Mouse (Mus musculus) cerebellum, adult 11 months (tissue): ENCODE results near the gene Phlda3.

ENCODE experiments used
- DNase-seq: peaks from one replicate; pipeline ENCODE4 v3.0.0; 2022

Gene Phlda3

DNA sequence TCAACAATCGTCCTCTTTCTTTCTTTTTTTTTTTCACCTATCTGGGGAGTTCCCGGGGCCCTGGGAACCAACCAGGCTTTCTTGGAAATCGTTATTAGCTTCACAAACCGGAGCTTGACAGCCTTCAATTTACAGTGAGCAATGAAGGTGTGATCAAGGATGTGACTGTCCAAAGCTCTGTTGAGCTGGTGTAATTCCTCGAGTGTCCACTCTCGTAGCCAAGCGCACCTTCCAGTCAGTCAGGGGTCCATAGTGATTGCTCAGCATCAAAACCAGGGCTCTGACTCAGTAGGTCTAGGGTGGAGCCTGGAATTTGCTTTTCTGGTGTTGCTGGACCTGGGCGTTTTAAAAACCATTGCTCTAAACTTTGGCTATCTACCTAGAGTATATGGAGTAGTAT lies 5.7 kb upstream of the Phlda3 start:
- no peak for DNase-seq

DNA sequence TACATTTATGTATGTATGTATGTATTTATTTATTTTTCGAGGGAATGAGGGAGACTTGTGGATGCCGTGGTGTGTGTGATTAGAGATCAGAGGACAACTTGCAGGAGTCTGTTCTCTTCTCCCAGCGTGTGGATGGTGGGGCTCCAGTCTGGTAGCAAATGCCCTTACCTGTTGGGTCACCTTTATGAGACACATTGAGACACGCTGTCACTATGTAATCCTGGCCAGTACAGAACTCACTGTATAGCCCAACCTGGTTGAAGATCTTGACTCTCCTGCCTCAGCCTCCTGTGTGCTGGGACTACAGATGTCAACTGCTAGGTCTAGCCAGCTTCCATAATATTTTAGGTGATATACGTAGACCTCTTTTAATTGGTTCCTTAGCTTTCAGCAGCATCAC lies 4.2 kb upstream of the Phlda3 start:
- no peak for DNase-seq

DNA sequence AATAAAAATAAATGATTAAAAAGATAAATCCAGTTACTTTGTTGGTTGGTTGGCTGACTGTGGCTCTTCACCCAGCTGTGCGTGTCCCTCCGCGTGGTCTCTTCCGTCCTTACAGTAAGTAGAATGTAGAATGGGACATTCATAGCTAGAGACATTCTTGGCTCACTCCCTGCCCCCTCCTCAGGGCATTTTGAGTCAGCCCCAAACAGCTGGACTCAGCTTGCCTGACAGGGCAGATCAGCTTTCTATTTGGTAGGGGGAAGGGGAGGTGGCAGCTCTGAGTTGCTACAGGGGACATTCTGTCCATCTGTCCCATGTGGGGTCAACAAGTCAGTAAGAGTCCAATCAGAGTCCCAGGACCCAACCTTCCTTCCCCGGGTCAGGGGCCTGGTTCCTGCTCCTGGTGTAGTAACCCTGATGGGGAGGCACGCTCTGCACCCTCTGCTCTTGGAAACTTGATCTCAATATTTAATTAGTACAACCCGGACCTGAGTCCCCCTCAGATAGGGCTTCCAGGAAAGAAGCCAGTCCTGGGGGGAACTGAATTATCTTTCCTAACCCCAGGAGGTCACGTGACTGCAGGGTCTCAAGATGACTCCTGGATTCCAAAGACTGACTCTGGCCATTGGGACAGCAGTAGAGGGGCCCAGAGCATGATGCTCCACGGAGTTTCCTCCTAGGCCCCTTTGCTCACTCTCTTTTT lies 2.3 kb upstream of the Phlda3 start:
- DNase-seq, result no peak

DNA sequence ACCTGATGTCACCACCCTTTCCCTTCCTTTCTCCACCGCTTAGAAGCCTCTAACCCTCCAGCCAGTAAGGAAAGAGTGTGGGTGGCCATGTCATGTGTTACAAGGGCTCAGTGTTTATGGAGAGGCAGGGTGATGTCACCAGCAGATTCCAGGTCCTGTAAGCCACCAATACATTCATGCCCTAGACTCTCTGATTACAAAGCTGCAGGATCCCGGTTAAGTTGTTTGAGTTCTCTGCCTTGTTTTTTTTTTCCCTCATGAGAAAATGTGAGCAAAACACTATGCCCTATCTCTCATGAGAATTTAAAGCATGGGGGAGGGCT lies 1.8 kb upstream of the Phlda3 start:
- DNase-seq, result no peak

DNA sequence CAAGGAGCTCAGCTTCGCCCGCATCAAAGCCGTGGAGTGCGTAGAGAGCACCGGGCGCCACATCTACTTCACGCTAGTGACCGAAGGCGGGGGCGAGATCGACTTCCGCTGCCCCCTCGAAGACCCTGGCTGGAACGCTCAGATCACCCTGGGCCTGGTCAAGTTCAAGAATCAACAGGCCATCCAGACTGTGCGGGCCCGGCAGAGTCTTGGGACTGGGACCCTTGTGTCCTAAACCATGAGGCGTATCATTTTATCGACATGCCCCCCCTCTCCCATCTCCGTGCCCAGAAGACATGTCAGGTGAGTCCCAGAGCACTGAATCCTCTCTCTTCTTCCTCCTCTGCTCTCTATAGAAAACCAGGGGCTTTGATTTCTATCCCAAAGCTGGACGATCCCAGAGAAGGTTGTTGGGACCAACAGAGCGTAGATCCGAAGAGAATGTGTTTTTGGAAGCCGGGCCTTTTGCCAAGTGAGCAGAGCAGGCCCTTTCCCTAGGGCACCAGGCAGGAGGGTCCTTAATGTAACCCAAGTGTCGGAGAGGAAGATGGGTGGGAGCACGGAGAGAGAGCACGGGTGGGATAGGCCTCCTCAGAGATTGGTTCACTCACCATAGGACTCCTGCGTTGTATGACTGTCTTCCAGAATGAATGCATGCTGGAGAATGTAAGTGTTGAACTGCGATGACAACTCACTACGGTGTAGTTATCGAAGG lies 830 bp downstream of the Phlda3 start:
- no peak for DNase-seq

DNA sequence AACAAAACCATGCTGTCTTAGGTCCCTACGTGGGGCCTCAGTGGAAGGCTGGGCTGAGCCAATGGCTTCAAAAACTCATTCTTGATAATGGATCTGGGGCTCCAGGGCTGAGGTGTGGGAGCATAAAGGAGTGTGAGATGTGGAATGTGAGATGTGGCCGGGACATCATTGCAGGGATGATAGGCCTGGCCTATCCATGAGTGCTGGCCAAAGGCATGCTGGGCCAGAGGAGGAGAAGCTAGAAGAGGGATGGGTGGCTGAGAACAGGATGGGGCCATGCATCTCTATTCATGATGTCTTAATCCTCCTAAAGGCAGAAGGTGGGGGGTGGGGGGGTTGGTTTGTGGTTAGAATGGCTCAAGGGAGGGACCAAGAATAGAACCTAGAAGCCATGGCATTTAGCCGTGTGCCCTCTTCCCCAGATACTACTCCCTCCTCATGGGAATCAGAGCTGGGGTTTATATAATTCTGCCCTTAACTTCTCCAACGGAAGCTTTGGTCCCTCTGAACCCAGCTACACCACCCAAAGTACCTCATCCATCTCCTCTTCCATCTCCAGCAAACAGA lies 1.5 kb downstream of the Phlda3 start:
- no peak for DNase-seq

DNA sequence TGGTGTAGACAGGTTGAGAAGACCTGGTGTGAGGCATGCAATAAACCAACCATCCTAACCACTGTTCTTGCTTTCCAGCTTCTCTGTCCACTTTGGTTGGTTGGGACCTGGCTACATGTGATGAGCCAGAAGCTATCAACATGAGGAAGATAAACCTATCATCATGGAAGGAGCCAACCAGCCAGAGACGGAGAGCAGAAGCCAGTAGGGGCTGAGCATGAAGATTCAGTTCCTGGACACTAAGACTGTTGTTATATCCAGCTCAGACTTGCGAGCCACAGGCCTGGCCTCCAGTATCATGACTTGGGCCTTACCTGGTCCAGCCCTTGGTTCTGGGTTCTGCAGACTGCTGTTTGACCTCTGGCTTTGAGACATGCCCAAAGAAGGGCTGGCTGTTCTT lies 2.5 kb downstream of the Phlda3 start:
- no peak for DNase-seq

DNA sequence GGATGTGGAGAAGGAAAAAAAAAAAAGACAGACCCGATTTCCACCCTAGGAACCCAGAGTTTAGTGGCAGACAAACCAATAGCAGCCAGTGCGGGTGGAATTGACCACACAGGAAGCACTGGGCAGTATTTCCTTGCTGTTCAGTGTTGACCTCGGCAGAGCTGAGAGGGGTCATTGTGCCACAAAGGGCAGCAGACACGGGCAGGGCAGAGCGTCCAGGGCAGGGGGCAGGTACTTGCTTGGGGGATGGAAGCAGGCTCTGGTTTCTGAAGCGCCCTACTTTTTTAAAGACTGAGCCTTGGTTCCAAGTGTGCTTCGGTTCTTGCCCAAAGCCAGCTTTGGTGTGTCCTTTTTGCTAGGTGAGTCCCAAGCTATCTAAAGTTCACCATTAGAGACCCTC lies 4.3 kb downstream of the Phlda3 start:
- no peak for DNase-seq

DNA sequence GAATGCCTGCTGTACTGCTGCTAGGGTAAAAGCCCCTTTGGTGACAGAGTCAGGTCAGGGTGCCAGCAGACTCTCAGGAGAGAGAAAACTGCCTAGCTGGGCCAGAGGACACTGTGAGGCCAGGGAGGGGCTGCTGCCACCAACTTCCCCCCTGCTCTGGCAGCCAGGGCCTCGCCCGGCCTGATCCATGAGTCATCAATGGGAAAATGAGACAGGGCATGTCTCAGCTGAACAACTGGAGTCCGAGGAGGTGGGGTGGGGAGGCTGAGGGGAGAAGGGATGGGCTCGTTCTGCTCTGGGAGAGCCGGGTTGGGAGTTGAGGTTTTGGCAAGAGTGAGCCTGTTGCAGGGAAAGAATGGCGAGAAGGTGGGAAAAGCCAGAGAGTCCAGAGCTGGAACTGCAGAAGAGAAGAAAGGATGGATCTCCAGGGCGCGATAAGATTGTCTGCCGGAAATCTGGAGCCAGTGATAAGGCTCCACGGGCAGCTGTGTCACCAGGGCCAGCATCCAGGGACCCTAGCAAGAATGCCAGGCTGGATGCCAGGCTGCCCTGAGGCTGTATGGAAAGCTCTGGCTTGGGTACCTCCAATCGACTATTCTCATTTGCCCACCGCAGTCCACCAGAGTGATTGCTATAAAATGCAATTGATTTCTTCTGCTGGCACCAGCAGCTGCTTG lies 5.1 kb downstream of the Phlda3 start:
- DNase-seq, result no peak

DNA sequence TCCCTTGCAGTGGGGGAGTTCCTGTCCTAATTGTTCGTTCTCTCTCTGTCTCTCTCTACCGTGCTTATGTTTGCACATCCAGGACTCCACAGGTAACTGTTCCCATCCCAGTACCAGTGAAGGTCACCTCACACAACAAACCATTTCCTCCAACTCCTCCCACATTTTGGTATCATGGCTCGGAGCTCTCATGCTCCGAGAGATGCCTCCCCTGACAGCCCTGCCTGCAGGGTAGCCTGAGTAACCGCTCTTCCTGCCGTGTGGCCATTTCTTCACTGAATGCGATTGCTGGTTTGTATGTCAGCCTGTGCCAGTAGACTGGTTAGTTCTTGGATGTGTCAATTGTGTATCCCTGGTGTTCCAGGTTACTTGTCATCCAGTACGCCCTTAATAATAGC lies 5.7 kb downstream of the Phlda3 start:
- DNase-seq, result no peak

DNA sequence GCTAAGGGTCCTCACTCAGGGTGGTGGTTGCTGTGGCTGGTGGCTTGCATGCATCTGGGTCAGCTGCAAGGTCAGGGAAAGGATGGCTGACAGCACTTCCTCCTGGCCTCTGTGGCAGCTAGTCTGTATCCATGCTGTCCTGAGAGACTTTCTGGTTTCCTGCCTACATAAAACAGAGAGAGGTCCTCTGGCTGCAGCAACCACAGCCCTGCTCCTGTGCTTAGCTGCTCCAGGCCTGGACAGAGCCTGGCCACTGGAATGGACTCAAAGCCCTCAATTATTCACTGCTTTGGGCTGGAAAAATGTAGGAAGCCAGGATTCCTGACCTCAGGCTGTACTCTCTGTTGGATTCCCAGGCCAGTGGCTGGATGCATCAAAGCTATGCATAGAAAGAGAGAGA lies 10.7 kb downstream of the Phlda3 start:
- DNase-seq, result no peak

DNA sequence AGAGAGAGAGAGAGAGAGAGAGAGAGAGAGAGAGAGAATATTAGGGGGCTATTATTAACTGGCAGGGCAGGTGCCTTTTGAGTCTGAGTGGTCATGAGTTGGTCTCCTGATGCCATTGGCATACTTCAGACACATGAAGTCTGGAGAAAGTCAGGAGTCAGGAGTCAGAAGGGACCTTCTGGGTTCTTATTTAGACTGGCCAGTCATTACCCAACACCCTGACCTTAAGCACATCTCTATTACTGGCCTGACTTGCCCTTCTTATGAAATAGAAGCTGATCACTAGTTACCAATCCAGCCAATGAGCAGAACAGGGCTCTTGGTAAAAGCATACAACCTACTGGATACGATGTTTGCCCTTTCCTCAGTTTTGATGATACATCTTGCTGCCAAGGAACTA lies 11.1 kb downstream of the Phlda3 start:
- DNase-seq, result no peak

DNA sequence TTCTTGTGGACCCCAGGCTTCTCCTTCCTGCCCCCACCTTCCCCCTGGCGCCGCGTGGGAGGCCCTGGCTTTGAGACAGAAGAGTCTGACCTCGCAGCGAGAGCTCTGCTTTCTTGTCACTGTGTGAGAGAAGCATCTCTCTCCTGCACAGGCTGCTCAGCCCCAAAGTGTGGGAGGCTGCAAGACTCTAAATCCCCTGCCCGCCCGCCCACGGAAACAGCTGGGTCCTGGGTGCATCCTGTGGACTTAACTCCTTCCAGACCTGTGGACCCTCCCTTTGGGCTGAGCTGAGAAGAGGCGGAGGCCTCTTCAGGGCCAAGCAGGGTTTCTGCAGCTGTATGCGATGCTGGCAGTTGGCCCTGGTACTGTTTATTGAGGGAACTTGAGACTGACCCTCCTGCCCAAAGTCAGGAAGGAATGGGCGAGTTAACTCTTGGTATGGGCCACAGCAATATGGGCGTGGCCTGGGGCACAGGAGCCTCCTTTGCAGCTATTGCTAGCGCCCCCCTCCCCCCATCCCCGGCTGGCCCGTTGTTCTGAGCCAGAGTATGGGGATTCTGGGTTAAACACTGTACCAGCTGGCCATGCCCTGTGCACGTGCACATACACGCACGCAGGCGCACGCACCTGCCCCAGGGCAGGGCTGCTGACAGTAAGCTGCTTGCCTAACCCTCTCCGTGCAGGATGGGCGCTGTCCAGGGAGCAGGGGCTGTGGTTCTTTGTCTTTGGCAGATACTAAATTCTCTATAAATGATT lies 13.0 kb downstream of the Phlda3 start, which contains the start of gene Tnni1:
TSS of gene Tnni1 (plus strand) at position 655 of the 756 bp plus-strand sequence.
- DNase-seq, result no peak

DNA sequence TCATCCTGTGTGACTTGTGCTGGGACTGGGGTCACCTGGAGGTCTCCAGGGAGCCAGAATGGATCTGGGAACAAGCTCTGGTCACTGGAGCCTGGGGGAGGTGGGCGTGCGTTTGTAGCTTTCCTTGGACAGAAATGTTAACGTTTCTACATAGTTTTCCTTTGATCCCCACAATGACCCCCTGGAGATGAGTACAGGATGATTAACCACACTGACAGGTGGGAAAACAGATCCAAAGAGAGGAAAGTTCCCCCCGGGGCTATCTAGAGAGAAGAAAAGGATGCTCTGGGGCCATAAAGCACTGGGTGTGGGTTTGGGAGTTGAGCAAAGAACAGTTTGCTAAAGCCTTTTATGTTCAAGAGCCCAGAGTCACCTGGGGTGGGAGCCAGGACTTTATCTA lies 14.7 kb downstream of the Phlda3 start:
- DNase-seq, result no peak

DNA sequence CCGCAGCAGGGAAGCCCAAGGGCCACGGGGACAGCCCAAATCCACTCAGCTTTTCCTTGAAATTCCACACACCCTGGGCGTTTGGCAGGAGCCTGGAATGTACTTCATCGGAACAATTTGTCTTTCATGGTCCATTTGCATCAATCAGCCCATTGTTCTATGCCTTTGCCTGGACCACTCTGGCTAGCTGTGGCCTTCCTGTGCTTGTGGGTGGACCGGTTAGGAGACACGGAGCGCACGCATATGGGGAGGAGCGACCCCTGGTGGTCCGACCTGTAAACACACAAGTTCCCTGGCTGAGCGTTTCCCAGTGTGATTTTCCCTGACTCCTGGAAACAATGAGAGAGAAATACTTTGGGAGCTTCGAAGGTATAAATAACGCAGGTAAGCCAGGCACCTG lies 15.3 kb downstream of the Phlda3 start:
- peak; percentile 24 for DNase-seq

DNA sequence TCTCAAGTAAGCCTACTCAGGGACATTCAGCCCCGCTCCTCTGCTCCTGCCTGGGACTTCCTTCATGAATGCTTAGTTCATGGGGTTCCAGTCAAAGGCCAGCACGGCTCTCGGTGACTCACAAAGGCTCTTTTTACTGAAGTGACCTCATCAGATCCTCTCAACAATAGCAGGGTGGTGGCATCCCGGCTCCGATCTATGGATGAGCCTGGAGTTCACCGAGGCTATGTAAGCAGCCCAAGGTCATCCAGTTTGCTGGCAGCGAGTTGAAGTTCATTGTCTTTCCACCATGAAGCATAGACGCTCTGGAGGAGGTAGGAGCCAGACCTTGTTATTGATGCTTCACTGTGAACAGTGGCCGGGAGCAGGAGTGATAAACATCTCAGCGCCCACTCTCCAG lies 16.9 kb downstream of the Phlda3 start:
- DNase-seq, result no peak

DNA sequence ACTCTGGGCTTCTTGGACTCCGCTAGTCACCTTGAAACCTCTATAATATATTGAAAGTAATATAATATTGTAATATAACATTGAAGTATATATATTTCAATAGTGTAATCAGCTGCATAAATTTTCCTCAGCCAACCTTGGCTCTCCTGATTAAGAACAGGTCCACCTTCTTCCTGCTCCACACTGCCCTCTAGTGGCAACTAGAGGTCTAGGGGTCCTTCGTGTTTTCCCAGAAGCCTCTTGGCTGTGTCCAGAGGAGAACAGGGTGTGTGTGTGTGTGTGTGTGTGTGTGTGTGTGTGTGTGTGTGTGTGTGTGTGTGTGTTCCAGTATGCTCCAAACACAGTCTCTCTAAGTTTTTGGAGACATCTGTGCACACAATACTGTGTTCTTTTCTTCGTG lies 21.9 kb downstream of the Phlda3 start:
- DNase-seq, result peak; percentile 24

DNA sequence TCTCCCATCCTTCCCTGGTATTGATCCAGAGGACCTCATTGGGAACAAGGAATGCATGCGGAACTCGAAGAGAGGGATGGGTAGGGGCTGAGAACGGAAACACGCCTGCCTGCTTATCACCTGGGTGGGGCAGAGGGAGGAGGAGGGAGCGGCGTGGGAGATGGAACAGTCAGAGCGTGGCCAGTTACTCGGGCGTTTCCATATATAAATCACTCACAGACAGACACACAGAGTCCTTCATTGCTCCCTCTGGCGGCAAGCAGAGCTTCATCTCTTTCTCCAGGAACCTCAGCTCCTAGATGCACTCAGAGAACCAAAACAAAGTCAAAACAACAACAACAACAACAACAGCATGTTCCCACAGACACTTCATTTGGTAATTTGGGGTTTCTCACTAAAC lies 22.8 kb downstream of the Phlda3 start:
- no peak for DNase-seq

DNA sequence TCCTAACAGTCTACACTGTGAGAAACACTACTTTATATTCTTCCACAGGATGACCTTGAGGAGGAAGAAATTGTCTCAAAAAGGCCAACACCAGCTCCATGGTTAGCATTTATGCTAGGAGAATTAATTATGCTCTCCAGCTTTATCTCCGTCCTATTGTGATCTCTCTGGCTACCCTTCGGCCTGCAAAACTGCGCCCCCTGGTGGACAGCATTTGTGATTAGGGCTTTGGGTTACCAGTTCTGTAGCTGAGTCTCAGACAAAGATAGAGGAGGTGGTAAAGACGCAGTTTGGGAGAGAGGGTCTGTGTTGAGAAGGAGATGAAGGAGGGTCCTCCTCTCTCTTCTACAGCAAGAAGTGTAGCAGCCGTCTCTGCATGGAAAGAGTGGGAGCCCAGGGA lies 23.9 kb downstream of the Phlda3 start:
- peak; percentile 21 for DNase-seq

DNA sequence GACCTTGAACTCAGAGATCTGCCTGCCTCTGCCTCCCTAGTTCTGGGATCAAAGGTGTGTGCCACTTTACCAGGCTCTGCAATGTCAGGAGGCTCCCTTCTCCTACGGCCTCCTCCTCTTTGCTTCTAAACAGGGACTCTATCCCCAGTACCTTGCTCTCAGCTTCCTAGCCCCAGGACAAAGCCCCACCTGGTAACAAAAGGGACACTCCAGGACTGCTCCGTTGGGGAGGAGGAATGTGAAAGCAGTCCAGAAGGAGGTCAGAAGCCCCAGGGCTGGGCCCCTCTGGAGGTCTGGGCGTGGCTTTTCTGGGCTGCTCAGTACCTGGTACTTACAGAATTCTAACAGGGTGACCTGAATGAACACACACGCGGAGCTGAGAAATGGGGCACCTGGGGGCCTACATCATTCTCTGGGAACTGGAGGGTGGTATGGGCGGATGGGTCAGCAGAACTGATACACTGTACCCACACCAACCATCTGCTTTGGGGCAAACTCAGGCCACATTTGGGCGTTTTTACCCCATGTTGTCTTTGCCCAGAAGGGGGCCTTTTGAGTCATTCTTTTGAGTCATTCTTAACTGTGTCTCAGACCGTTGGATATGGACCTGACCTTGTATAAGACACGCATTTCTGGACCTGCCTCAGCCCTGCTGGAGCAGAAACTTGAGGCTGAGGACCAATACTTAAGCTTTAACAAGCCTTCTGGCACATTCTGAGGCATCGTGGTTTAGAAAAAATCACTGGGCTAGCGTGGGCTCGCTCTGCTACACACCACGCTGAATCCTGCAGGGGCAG lies 26.4 kb downstream of the Phlda3 start:
- DNase-seq, result no peak

DNA sequence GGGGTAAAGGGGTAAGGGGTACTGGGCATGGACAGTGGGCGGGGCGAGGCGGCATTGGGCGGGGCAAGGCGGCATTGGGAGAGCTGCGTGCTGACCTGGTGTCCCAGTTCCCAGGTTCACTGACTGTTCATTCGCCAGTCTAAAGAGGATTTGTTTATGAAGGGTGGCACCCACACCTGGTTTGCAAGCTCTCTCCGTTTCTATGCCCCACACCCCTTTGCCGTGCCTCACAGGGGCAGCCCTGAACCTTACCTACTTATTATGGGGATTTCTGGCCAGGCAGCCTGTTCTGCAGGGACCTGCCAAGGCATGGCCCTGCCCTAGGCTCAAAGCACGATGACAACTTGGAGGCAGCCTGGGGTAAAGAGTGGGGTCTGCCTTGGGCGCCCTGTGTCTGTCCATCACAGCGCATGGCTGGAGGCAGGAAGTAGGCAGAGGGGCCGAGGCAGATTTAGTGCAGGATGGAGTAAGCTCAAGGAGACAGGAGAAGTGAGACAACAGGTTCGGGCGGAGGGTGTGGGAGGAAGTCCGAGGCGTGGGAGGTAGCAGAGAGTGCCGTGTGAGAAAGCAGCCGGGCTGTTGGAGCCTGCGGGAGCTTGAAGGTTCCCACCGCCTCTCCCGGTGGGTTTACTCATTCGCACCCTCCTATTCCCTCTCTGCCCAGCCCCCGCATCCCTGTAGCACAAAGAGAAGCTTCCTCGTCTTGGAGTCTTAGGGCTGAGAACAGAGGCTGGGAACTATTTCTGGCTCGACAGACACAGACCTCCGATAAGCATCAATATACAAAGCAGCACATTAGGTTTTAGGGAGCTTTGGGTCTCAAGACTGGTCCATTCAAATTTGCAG lies 27.7 kb downstream of the Phlda3 start:
- DNase-seq, result no peak
